Mouse (Mus musculus) liver, embryonic 14.5 days (tissue): ENCODE data around the gene Svop. TPM values are rescaled to one million over a fixed set of nuclear protein-coding genes. Genes with fewer than 3 reads are reported as not detected.

Experiments used
- ATAC-seq: fragments of 200-750 bp; cut with Nextera tagmentation; 2 replicates; pipeline ENCODE4 v1.8.0; 2017; ENCODE audit warnings: moderate number of reproducible peaks, mild to moderate bottlenecking, moderate library complexity; ENCODE audit not compliant: insufficient read depth
- DNase-seq, 3 experiments: peaks; one replicate each; pipeline ENCODE4 v3.0.0-alpha.2; 2012 to 2013; ENCODE audit warnings: low read depth in 3 of 3, low spot score in 3 of 3
- H3K27ac ChIP-seq: fragments of 300-500 bp; sonication (generic); 2 replicates; pipeline ENCODE4 v1.5.1; 2014; ENCODE audit warnings: moderate library complexity, mild to moderate bottlenecking, control low read depth, inconsistent platforms
- H3K27me3 ChIP-seq: fragments of 300-500 bp; sonication (generic); 2 replicates; pipeline ENCODE4 v1.6.1; 2014; ENCODE audit warnings: mild to moderate bottlenecking, low read length, moderate library complexity; ENCODE audit not compliant: control insufficient read depth, insufficient read depth
- H3K36me3 ChIP-seq: fragments of 300-500 bp; sonication (generic); replicated peaks from 2 replicates; pipeline ENCODE4 v1.6.1; 2014; ENCODE audit warnings: low read depth; ENCODE audit not compliant: control insufficient read depth, insufficient read depth
- H3K4me1 ChIP-seq, 2 experiments: fragments of 200-500 bp in 1 of 2; fragments of 300-500 bp in 1 of 2; sonication (generic) in 1 of 2; replicated peaks; 2 replicates each; pipeline ENCODE4 v1.6.1; 2012 to 2014; ENCODE audit warnings: antibody characterized with exemption in 1 of 2, inconsistent platforms in 1 of 2, low read length in 1 of 2; ENCODE audit not compliant: control insufficient read depth in 2 of 2, insufficient read depth in 2 of 2
- H3K4me2 ChIP-seq: fragments of 300-500 bp; sonication (generic); 2 replicates; pipeline ENCODE4 v1.6.1; 2014; ENCODE audit warnings: low read depth, mild to moderate bottlenecking, control low read depth, moderate library complexity
- H3K4me3 ChIP-seq, 2 experiments: fragments of 200-500 bp in 1 of 2; fragments of 300-500 bp in 1 of 2; sonication (generic) in 1 of 2; 2 replicates each; pipeline ENCODE4 v1.5.1; 2012 to 2014; ENCODE audit warnings: low read depth in 2 of 2, low read length in 2 of 2, mild to moderate bottlenecking in 2 of 2, control low read depth in 1 of 2, inconsistent platforms in 1 of 2, moderate library complexity in 1 of 2; ENCODE audit not compliant: insufficient read depth in 1 of 2
- H3K9ac ChIP-seq: fragments of 300-500 bp; sonication (generic); replicated peaks from 2 replicates; pipeline ENCODE4 v1.6.1; 2014; ENCODE audit warnings: mild to moderate bottlenecking, control low read depth, moderate library complexity
- H3K9me3 ChIP-seq: fragments of 300-500 bp; sonication (generic); 2 replicates; pipeline ENCODE4 v1.6.1; 2016; ENCODE audit warnings: low read length, mixed read lengths; ENCODE audit not compliant: control insufficient read depth
- CTCF ChIP-seq: IDR thresholded peaks from 2 replicates; pipeline ENCODE4 v1.5.1; 2016; ENCODE audit warnings: antibody characterized with exemption, low read depth, control low read depth
- EP300 ChIP-seq: IDR thresholded peaks from 2 replicates; pipeline ENCODE4 v1.6.1; 2016; ENCODE audit warnings: antibody characterized with exemption, low read depth
- whole genome bisulfite sequencing: fragments of 180-500 bp; shearing (Covaris S2); extraction: QIAGEN DNeasy Blood & Tissue Kit; methylation state at CpG from one replicate; pipeline ENCODE4 v1.1.7; 2014; ENCODE audit not compliant: insufficient replicate concordance; 5-methylcytosine and 5-hydroxymethylcytosine counted together
- polyA plus RNA-seq, 2 experiments: library from polyadenylated mRNA; depleted of rRNA in 1 of 2; stranded (reverse) in 1 of 2; unstranded in 1 of 2; fragments of >200 nt; fragmentation: Nextera tagmentation in 1 of 2; extraction: Ambion mirVana in 1 of 2; gene quantifications; 2 replicates each; pipeline versions ENCODE4 v1.2.1 to v1.2.3; 2012 to 2014

The Svop gene
- polyA plus RNA-seq, 2 experiments: not detected

DNA sequence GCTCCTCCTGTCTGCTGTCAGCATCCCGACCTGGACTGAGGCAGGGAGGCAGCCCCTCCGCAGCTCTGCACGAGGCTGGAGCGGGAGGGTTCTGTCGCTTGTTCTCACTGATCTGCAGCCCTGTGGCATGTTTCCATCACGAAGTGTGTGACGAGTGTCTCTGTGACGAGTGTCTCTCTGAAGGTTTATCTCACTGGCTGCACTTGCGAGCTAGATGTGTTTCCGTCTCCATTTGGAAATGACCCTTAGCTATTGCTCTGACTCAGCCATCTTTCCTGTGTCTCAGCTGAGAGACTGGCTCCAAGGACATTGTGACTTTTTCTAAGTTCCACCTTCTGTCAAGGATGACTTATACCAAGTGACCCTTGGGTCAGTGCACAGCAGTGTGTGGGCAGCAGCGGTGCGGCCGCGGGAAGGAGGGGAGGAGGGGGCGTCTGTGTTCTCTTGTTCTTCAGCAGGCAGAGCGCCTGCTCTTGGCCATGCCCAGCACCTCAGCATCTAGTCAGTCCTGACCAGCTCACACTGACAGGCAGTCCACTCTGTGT lies 15.1 kb upstream of the Svop start:
- no peak overlapping the region for H3K4me3 ChIP-seq
- H3K27me3 ChIP-seq: no peaks in the 10 kb centered on the region
- ATAC-seq (no peak), DNase-seq (no peak)
- H3K9ac ChIP-seq: no peak overlapping the region
- H3K36me3 ChIP-seq: no peaks in the 10 kb centered on the region; the same call in 1 of the 2 replicates
- TF ChIP-seq CTCF: no peak
- TF ChIP-seq EP300: no peak
- H3K4me1 ChIP-seq: no peaks in the 10 kb centered on the region
- H3K4me2 ChIP-seq: no peak overlapping the region
- no peak overlapping the region for H3K27ac ChIP-seq
- 71% methylated on average over 13 of the region's 16 CpGs for WGBS
- no peaks in the 10 kb centered on the region for H3K9me3 ChIP-seq

DNA sequence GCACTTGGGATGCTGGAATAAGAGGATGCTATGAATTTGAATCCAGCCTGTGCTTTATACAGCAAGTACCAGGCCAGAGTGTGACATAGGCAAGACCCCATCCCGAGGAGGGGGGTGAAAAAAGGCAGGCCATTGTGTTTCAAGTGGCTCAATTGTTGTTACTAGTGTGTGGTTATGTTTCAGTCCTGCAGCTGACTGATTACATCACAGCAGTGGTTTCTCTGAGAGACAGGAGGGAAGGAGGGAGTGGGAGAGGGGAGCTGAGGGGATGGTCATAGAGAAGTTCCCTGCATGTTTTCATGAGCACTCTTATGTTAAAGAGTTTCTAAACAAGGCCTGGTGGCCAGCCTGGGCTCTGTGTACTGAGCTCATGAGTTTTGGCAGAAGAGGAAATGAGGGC lies 11.4 kb upstream of the Svop start:
- no peaks in the 10 kb centered on the region; the same call in 1 of the 2 replicates for H3K27me3 ChIP-seq
- TF ChIP-seq CTCF: no peak
- no peak for TF ChIP-seq EP300
- H3K9me3 ChIP-seq: no peaks in the 10 kb centered on the region
- no peak for DNase-seq
- no peak overlapping the region for H3K27ac ChIP-seq
- H3K4me1 ChIP-seq: peaks cover 0 to 9% of the 10 kb centered on the region in 2 experiments; a peak in 3 of 4 replicates
- H3K9ac ChIP-seq: no peak overlapping the region
- WGBS: 25% methylated on average over 1 of the region's 1 CpGs
- no peak for ATAC-seq
- H3K4me3 ChIP-seq: no peak overlapping the region
- no peaks in the 10 kb centered on the region for H3K36me3 ChIP-seq
- H3K4me2 ChIP-seq: no peak overlapping the region

DNA sequence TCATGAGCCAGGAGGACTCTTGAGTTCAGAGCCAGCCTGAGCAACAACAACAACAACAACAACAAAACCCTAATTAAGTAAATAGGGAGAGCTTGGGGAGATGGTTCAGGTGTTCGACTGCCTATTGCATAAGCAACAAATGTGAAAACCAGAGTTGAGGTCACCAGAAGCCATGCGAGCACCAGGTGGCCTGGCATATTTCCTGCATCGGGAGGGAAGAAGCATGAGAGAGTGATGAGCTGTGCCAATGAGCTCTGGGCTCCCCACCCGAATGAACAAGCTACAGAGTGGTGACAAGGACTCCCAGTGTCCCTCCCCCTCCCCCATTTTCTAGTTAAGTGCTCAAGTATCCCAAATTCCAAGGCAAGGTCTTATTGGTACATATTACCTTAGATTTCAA lies 10.5 kb upstream of the Svop start:
- Histone ChIP-seq H3K27ac (no peak overlapping the region), H3K36me3 (no peaks in the 10 kb centered on the region), H3K27me3 (no peaks in the 10 kb centered on the region; the same call in 1 of the 2 replicates), H3K4me3 (no peak overlapping the region), H3K9me3 (no peaks in the 10 kb centered on the region), H3K4me1 (peaks cover 0 to 9% of the 10 kb centered on the region in 2 experiments; a peak in 3 of 4 replicates), H3K4me2 (no peak overlapping the region), H3K9ac (no peak overlapping the region)
- TF ChIP-seq EP300 (no peak), CTCF (no peak)
- DNase-seq (no peak), ATAC-seq (no peak)
- 78% methylated on average over 4 of the region's 4 CpGs for WGBS

DNA sequence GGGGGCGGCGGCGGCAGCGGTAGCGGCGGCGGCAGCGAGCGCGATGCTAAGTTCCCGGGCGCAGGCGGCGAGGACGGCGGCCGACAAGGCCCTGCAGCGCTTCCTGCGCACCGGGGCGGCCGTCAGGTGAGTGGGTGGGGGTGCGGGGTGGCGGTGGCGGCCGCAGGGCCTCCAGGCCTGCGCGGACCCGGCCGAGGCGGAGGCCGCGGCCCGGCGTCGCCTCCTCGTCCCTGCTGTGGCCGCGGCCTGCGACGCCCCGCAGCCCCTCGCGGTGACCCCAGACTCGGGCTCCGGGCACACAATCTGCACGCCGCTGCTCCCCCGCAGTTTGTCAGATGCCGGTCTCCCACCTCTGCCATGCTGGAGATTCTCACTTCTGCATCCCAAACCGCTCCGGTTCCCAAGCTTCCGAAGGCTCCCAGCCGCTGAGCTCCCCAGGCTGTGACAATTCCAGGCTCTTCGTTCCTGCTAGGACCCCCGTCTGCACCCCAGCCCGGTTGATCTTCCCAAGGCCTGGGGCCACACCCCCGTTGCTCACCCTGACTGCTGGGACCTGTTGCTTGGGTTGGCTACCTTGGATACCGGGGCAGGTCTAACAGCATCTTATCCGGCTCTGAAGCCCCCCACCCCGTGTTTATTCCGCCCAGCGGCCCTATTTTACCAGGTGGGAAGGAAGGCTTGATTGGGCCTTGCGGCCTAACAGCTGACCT lies 9.2 kb upstream of the Svop start:
- Histone ChIP-seq H3K4me2 (peak overlapping the region; percentile 74), H3K4me3 (peak overlapping the region; percentile 66 to 85), H3K27me3 (no peaks in the 10 kb centered on the region; the same call in 1 of the 2 replicates), H3K36me3 (no peaks in the 10 kb centered on the region), H3K4me1 (peaks cover 0 to 9% of the 10 kb centered on the region in 2 experiments; a peak in 3 of 4 replicates), H3K27ac (no peak overlapping the region), H3K9me3 (no peaks in the 10 kb centered on the region), H3K9ac (peak overlapping the region; percentile 73)
- 4% methylated on average over 59 of the region's 64 CpGs for WGBS
- ATAC-seq: peak; percentile 68
- DNase-seq: no peak
- TF ChIP-seq CTCF (no peak), EP300 (no peak)

DNA sequence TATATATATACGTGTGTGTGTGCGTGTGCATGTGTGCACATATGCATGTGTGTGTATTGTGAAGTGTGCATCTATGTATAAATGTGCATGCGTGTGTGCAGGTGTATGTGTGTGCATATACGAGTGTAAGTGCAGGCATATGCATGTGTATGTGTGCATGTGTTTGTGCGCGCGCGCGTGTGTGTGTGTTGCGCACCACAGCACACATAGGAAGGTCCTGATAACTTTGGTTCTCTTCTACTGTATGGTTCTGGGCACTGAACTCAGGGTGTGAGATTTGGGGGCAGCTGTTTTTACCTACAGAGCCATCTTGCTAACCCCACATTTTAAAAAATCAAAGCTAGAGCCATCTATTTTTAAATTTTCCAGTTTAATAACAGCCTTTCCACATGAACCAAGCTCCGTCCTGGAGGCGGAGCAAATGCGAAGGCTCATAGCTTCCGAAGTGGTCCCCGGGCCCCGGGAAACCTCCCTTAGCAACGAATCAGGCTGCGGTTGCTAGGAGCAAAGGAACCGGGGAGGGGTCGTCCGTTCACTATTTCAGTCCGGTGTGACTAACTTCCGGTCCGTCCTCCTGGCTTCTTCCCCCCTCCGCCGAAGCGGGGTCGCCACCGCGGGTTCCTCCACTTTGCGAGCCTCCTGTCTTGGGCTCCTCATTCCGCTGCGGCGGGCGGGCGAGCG lies 8.5 kb upstream of the Svop start:
- H3K4me2 ChIP-seq: peak overlapping the region; percentile 74
- DNase-seq (peak; percentile 58 to 69 (median 62)), ATAC-seq (peak; percentile 81)
- no peaks in the 10 kb centered on the region for H3K36me3 ChIP-seq
- H3K4me3 ChIP-seq: peak overlapping the region; percentile 66 to 85
- peak overlapping the region; percentile 73 for H3K9ac ChIP-seq
- H3K27ac ChIP-seq: no peak overlapping the region
- no peak for TF ChIP-seq EP300
- no peak for TF ChIP-seq CTCF
- 8% methylated on average over 37 of the region's 37 CpGs for whole genome bisulfite sequencing
- no peaks in the 10 kb centered on the region; the same call in 1 of the 2 replicates for H3K27me3 ChIP-seq
- no peaks in the 10 kb centered on the region for H3K9me3 ChIP-seq
- peaks cover 0 to 9% of the 10 kb centered on the region in 2 experiments; a peak in 3 of 4 replicates for H3K4me1 ChIP-seq
